Mouse (Mus musculus): ENCODE measurements around the gene Rcn3. TPM values are rescaled to one million over a fixed set of nuclear protein-coding genes. Genes with fewer than 3 reads are reported as not detected.

Gene Rcn3
- total RNA-seq, 2 experiments from 2014 or later: 4.9 to 5.6 TPM

DNA sequence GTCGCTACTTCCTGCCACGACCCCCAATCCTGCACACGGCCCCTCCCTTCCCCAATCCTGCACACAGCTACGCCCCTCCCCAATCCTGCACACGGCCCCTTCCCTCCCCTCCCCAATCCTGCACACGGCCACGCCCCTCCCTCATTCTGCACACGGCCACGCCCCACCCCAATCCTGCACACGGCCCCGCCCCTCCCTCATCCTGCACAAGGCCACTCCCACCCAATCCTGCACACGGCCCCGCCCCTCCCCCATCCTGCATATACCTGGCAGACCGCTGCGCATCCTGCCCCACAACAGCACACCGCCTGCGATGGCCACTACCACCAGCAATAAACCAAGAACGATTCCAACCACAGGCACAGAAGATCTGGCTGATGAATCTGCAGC is 1.5 kb upstream of the Rcn3 start:
- DNase-seq (ENCODE audit: extremely low spot score in 1 of 2, low spot score in 2 of 2): no peak
- no peak for TF ChIP-seq CTCF (IDR thresholded peaks at IDR 0.05)
- Histone ChIP-seq H3K27ac (no peak overlapping the region), H3K4me3 (no peak overlapping the region)
- intact Hi-C loops (cut with DNase I): no loop called here

DNA sequence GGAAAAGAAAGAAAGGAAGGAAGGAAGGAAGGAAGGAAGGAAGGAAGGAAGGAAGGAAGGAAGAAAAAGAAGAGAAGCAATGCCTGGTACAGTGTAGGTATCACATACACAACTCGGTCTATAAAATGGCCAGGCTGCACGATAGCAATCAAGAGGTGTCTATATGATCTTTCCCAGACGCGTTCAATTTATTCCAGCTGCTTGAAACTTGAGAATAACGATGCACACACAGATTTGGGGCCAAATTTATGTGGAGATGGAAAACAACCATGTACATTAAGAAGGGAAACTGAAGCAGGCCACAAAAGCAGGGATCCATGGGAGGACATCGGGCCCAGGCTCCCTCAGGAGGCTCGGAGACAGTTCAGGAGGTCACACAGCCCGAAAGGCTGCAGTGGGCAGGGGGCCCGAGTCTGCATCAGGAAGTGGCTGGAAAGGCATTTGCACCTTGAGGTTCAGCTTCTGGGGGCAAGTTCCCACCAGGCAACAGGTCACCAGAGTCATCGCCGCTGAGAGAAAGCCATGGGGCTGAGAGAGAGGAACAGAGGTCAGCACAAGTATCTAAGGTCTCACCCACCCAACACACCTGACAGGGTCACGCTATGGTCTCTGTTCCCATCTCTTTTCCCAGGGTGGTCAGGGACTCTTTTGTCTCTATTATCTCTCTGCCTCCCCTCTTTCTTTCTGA is 951 bp upstream of the Rcn3 start:
- no peak for TF ChIP-seq CTCF (IDR thresholded peaks at IDR 0.05)
- H3K27ac ChIP-seq: no peak overlapping the region
- H3K4me3 ChIP-seq: no peak overlapping the region
- intact Hi-C loops (cut with DNase I): no loop called here
- DNase-seq (ENCODE audit: extremely low spot score in 1 of 2, low spot score in 2 of 2): no peak

DNA sequence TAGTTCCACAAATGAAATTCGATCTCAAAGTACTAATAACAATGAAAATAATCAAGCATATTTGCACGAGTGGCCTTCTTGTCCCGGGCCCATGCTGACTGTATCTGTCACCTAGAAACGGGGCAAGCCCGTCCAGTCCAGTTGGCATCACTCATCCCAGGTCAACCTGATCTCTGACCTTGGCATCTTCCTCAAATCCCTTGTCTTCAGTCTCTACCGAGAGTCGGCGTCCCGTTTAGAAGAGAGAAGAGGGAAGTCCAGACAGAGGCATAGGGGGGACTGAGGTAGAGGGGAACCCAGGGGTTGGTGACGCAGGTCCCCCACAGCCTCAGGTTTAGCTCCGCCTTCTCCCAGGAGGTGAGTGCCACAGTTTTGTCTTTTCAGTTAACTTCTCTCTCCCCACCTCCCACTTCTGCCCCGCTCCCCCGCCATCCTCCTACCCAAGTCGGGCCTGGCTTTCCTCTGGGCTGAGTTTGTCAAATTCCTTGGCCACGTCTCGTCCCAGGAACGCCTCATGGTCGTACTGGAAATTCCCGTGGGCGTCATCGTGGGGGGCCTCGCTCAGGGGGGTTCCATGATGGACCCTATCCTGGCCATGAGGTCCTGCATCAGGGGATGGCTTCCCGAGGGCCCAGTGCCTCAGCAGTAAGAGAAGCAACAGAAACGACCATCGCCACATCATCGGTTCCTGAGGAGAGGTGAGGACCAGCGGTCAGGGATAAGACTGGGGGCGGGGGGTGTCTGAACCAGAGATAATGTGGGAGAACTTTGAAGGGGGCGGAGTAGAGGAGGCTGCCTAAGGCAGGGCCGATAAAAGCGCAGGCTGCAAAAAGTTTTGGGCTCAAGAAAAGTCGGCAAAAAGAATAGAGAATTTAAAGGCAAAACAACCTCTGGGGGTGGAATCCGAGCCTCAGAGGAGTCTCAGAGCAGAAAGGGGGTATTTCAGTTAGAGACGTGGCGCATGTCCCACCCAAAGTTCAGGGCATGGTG is 725 bp downstream of the Rcn3 start:
- intact Hi-C loops (cut with DNase I): no loop called here

DNA sequence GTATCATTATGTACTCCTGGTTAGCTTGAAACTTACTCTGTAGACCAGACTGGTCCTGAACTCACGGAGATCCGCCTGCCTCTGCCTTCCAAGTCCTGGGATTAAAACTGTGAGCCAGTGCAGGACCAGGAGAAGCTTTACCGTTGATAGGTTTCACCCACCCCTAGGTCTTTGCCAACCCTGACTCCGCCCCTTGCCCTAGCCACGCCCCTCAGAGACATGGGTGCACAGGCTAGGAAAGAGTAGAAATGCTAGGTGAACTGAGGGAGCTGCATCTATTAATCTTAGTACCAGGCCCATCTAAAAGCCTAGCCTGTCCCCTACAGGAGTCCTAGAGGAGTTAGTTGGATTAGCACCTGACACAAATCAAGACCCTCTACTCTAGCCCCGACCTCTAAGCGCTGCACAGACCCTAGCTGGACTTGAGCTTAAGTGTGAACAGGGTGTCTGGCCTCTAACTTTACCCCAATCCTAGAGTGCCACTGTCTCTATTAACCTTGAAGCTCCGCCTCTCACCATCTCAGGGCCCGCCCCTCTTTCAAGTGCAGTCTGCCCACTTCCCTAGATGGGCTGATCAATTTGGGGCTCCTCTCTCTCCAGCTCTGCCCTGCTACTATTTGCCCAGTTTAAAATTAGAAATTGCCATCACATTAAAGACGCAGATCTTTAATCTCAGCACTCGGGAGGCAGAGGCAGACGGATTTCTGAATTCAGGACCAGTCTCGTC is 1.6 kb downstream of the Rcn3 start:
- H3K27ac ChIP-seq: no peak overlapping the region
- no peak for DNase-seq (ENCODE audit: extremely low spot score in 1 of 2, low spot score in 2 of 2)
- no peak for TF ChIP-seq CTCF (IDR thresholded peaks at IDR 0.05)
- intact Hi-C loops (cut with DNase I): no loop called here
- H3K4me3 ChIP-seq: no peak overlapping the region

More for the DNA sequence above, 725 bp downstream of the Rcn3 start:
- DNase-seq (ENCODE audit: extremely low spot score in 1 of 2, low spot score in 2 of 2): no peak
- Histone ChIP-seq H3K27ac (no peak overlapping the region), H3K4me3 (peak overlapping the region; percentile 18; the same call in 1 of the 2 replicates)
- no peak for TF ChIP-seq CTCF (IDR thresholded peaks at IDR 0.05)

DNA sequence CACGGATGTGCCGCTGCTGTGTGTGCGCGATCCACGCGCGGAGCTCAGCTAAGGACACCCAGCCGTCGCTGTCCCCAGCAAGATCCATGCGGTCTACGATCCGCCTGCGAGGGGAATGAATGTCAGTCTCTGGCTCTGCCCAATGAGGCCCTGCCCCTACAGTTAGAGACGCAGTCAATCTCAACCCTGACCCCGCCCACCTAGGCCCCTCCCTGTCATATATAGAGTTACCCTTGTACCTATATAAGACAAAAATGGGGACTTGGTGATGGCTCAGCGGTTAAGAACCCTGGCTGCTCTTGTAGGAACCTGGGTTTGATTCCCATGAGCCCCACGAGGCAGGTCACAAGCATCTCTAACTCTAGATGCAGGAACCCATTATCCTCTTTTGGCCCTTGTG is 3.4 kb downstream of the Rcn3 start:
- no peak overlapping the region for H3K4me3 ChIP-seq
- intact Hi-C loops (cut with DNase I): no loop called here
- TF ChIP-seq CTCF (IDR thresholded peaks at IDR 0.05): no peak
- no peak overlapping the region for H3K27ac ChIP-seq
- no peak for DNase-seq (ENCODE audit: extremely low spot score in 1 of 2, low spot score in 2 of 2)

DNA sequence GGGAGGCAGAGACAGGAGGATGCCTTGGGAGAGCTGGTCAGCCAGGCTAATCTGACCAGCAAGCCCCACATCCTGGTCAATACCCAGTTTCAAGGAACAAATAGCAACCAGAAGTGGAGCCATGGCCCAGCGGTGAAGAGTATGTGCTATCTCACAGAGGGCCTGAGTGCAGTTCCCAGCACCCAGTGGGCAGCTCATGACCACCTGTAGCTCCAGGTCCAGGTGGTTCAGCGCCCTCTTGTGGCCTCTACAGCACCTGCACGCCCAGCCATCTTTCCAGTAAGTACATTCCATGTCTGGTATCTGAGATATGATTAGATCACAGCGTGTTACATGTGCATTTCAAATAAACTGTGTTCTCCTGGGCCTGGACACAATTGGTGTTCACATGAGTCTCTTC is 5.9 kb downstream of the Rcn3 start:
- H3K27ac ChIP-seq: no peak overlapping the region
- no peak for DNase-seq (ENCODE audit: extremely low spot score in 1 of 2, low spot score in 2 of 2)
- intact Hi-C loops (cut with DNase I): no loop called here
- H3K4me3 ChIP-seq: no peak overlapping the region
- TF ChIP-seq CTCF (IDR thresholded peaks at IDR 0.05): no peak; the same call in 1 of the 2 replicates

DNA sequence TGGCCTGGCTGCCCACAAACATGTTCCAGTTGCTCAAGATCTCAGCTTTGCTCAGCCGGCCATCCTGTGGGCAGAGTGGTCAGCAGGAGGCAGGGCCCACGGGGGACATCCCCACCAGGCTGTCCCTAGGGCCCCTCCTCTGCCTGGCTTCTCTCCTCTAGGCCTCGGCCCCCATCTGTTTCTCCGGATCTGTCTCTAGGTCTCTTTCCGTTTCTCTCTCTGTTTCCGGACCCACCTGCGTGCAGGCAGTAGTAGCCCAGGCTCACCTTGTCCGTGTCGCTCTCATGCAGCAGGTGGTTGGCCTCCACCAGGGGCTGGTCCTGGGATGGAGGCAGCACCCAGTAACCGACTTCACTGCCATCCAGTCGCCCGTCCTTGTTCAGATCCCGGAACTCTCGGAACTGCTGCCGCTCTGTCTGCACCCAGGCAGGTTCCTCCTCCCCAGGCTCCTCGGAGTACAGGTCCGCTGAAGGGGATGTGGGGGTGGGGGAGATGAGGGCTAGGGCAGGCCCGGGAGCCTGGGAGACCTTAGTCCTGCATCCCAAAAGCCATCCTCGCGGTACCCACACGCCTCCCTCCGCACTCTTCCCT is 8.6 kb downstream of the Rcn3 start:
- no peak for DNase-seq (ENCODE audit: extremely low spot score in 1 of 2, low spot score in 2 of 2)
- Histone ChIP-seq H3K27ac (peak overlapping the region; percentile 19; the same call in 1 of the 2 replicates), H3K4me3 (no peak overlapping the region)
- intact Hi-C loops (cut with DNase I): loop anchor here (5.0 kb wide), 1 partner anchor 214 kb away; no protein-coding TSS in a partner anchor
- TF ChIP-seq CTCF (IDR thresholded peaks at IDR 0.05): no peak

DNA sequence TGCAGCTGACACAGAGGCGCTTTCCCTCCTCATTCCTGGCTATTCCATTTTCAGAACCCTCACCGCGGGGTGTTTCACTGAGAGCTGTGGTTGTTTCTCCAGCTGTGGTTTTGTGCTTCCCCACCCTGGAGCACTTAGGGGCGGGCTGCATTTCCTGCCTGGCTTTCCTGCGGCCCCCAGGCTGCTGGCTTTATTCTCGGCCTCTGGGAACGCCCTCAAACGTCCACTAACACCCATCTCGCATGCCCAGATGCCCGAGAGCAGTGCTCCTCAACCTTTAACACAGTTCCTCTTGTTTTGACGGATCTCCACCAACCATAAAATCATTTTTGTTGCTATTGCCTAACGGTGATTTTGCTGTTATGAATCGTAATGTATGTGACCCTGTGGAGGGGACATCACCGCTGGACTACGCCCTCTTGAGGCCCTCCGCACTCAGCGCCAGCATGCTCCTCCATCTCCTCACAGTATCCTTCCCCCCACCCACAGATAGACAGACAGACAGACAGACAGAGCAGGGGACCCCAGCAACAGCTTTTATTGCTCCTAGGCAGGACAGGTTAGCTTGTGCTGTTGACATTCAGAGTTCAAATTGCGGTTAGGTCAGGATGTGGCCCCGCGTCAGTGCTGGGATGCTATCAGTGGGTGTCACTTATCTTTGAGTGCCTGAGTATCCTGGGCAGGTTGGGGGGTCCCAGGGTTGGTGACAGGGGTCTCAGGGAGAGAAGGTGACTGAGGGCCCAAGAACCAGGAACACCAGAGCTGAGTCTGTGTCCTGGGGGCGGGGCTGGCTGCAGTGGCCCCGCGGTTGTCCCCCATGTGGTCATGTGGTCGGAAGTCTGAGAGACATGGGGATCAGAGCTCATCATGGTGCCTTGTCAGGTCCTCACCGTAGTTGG is 9.4 kb downstream of the Rcn3 start:
- intact Hi-C loops (cut with DNase I): loop anchor here (5.0 kb wide), 1 partner anchor 215 kb away; no protein-coding TSS in a partner anchor
- no peak overlapping the region for H3K4me3 ChIP-seq

DNA sequence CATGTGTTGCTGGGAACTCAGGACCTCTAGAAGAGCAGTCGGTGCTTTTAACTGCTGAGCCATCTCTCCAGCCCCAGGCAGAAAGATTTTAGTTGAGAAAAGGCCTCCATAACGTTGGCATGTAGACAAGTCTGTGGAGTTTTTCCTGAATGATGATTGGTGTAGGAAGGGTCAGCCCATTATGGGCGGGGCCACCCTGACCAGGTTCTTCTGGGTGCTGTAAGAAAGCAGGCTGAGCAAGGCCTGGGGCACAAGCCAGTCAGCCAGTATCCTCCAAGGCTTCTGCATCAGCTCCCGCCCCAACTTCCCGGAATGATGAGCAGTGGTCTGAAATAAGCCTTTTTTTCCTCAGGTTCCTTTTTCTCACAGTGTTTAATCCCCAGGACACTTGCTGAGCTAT is 11.0 kb downstream of the Rcn3 start:
- Histone ChIP-seq H3K4me3 (no peak overlapping the region), H3K27ac (no peak overlapping the region)
- TF ChIP-seq CTCF (IDR thresholded peaks at IDR 0.05): no peak
- no peak for DNase-seq (ENCODE audit: extremely low spot score in 1 of 2, low spot score in 2 of 2)
- intact Hi-C loops (cut with DNase I): loop anchor here (2.0 to 5.0 kb wide), 2 partner anchors 48 to 216 kb away; partner anchors contain the start of gene Rpl13a

More for the DNA sequence above, 9.4 kb downstream of the Rcn3 start:
- no peak; the same call in 1 of the 2 replicates for TF ChIP-seq CTCF (IDR thresholded peaks at IDR 0.05)
- no peak for DNase-seq (ENCODE audit: extremely low spot score in 1 of 2, low spot score in 2 of 2)
- H3K27ac ChIP-seq: peak overlapping the region; percentile 70

DNA sequence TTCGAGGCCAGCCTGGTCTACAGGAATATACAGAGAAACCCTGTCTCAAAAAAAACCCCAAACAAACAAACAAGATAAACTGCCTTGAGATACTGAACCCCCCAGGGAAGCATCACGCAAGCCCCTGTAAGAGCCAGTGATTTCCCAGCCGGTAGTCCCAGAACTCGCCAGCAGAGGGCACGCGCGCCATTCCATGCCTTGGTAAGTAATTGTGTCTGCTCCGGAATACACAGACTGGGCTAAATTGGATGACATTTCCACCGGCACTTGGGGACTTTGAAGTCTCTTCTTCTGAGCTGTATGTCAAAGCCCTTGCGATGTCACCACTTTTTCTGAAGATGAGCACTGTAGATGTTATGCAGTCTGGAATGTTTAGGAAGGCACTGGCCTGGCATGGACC is 12.2 kb downstream of the Rcn3 start:
- Histone ChIP-seq H3K4me3 (no peak overlapping the region), H3K27ac (0 out of 2 replicates have a peak overlapping the region, but pooled peaks have one; percentile 28)
- intact Hi-C loops (cut with DNase I): loop anchor here (1.0 to 5.0 kb wide), 3 partner anchors 49 to 217 kb away; partner anchors contain the start of genes Flt3l, Gm45713 and Rpl13a
- peak; percentile 85 for TF ChIP-seq CTCF (IDR thresholded peaks at IDR 0.05)
- peak; percentile 85 to 93 for DNase-seq (ENCODE audit: extremely low spot score in 1 of 2, low spot score in 2 of 2)

Data from left cerebral cortex, adult 2 months (tissue).